Mouse (Mus musculus) neural tube, embryonic 13.5 days (tissue): Measurements from ENCODE around the gene Ppip5k2. TPM values are rescaled to one million over a fixed set of nuclear protein-coding genes. Genes with fewer than 3 reads are reported as not detected.

ENCODE experiments used
- ATAC-seq: fragments of 200-750 bp; cut with Nextera tagmentation; 2 replicates; pipeline ENCODE4 v1.8.0; 2017; ENCODE audit warnings: low read depth, mild to moderate bottlenecking, moderate TSS enrichment, moderate library complexity
- H3K27ac ChIP-seq: fragments of 300-500 bp; sonication (generic); replicated peaks from 2 replicates; pipeline ENCODE4 v1.5.1; 2015; ENCODE audit warnings: moderate library complexity, mild to moderate bottlenecking, inconsistent platforms
- H3K27me3 ChIP-seq: fragments of 300-500 bp; sonication (generic); 2 replicates; pipeline ENCODE4 v1.6.1; 2015; ENCODE audit warnings: mild to moderate bottlenecking, inconsistent platforms
- H3K36me3 ChIP-seq: fragments of 300-500 bp; sonication (generic); 2 replicates; pipeline ENCODE4 v1.6.1; 2015; ENCODE audit warnings: mild to moderate bottlenecking, inconsistent platforms
- H3K4me1 ChIP-seq: fragments of 300-500 bp; sonication (generic); replicated peaks from 2 replicates; pipeline ENCODE4 v1.6.1; 2015; ENCODE audit warnings: inconsistent platforms
- H3K4me2 ChIP-seq: fragments of 300-500 bp; sonication (generic); 2 replicates; pipeline ENCODE4 v1.6.1; 2015; ENCODE audit warnings: inconsistent platforms, mild to moderate bottlenecking, moderate library complexity
- H3K4me3 ChIP-seq: fragments of 300-500 bp; sonication (generic); 2 replicates; pipeline ENCODE4 v1.5.1; 2015; ENCODE audit warnings: mild to moderate bottlenecking, inconsistent platforms
- H3K9ac ChIP-seq: fragments of 300-500 bp; sonication (generic); 2 replicates; pipeline ENCODE4 v1.6.1; 2015; ENCODE audit warnings: moderate library complexity, mild to moderate bottlenecking, inconsistent platforms
- H3K9me3 ChIP-seq: fragments of 300-500 bp; sonication (generic); 2 replicates; pipeline ENCODE4 v1.6.1; 2016; ENCODE audit warnings: inconsistent platforms
- WGBS: fragments of 180-500 bp; shearing (Covaris S2); methylation state at CpG from one replicate; pipeline ENCODE4 v1.1.7; 2015; 5-methylcytosine and 5-hydroxymethylcytosine counted together
- polyA plus RNA-seq: library from polyadenylated mRNA; unstranded; fragments of >200 nt; fragmentation: Nextera tagmentation; extraction: Ambion mirVana; gene quantifications from 2 replicates; pipeline ENCODE4 v1.2.1, GENCODE M21; 2015

Ppip5k2 gene
- polyA plus RNA-seq, 1 experiment from 2014 or later: 57.2 TPM

DNA sequence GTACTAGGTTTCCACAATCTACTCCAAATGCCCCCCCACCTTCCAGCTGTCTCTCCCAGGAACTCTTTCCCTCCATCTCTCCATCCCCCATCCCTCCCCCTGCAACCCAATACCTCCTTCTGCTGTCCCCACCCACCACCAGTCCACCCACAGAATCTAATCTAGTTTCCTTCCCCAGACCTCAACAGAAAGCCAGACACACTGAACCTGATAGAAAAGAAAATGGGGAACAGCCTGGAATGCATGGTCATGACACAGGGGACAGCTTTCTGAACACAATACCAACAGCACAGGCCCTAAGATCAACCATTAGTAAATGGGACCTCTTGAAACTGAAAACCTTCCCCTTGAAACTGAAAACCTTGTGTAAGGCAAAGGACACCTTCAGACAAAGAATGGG is 76.4 kb downstream of the Ppip5k2 start:
- H3K9me3 ChIP-seq: no peaks in the 10 kb centered on the region
- H3K27me3 ChIP-seq: no peaks in the 10 kb centered on the region
- no peak overlapping the region for H3K4me3 ChIP-seq
- no peak overlapping the region for H3K4me2 ChIP-seq
- H3K36me3 ChIP-seq: no peaks in the 10 kb centered on the region
- no peak overlapping the region for H3K27ac ChIP-seq
- H3K9ac ChIP-seq: no peak overlapping the region
- ATAC-seq: no peak
- peaks cover under 1% of the 10 kb centered on the region; the same call in 1 of the 2 replicates for H3K4me1 ChIP-seq

DNA sequence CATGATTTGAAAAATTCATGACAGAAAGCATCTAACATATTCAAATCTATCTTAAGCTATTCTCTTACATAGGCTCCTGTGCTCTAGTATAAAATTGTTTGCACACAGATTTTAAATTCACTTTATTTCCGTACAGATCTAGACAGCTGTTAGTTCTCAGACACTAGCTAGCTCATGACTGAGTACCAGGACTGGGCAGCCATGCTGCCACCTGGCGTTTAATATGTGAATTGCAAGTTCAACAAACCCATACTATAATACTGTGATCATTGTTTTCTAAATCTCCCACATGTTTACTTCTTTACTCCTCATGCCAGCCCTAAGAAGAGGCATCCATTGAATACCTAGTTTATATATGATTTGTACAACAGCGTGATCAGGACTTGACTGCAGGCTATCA is 81.5 kb downstream of the Ppip5k2 start:
- Histone ChIP-seq H3K4me3 (no peak overlapping the region), H3K4me2 (no peak overlapping the region), H3K4me1 (no peaks in the 10 kb centered on the region), H3K9ac (no peak overlapping the region), H3K27ac (no peak overlapping the region), H3K27me3 (no peaks in the 10 kb centered on the region), H3K9me3 (no peaks in the 10 kb centered on the region), H3K36me3 (no peaks in the 10 kb centered on the region)
- ATAC-seq: no peak
- WGBS: 18% methylated on average over 3 of the region's 3 CpGs

DNA sequence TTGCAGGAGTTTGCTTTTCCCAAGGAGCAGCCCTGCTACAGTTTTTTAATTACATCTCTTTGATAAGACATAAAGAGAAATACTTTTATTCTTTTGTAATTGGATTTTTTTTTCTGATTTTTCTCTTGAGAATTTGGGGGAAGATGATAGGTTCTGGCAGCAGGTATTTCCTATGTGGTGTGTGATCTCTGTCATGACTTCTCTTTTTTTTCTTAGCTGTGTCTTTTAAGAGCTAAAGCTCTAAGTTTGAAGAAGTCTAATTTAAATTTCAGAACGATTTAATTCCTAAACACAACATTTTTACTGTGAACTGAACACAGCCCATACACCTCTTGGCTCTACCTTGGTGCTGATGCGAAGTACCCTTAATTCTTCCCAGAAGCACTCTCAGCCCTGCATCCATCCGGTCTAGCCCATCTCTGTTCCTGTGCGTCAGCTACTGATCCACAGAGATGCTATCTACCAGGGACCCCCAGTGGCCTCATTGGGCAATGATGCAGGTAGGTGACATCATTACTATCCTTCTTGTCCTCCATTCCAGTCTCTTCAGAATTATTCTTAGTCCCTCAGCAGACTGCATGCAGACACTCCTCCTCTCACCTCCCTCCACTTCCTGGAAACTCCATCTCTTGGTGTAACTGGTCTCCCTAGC is 93.6 kb downstream of the Ppip5k2 start:
- WGBS: 84% methylated on average over 4 of the region's 4 CpGs
- Histone ChIP-seq H3K4me1 (no peaks in the 10 kb centered on the region), H3K27me3 (no peaks in the 10 kb centered on the region), H3K4me3 (no peak overlapping the region), H3K9ac (no peak overlapping the region), H3K36me3 (no peaks in the 10 kb centered on the region), H3K4me2 (no peak overlapping the region), H3K27ac (no peak overlapping the region), H3K9me3 (no peaks in the 10 kb centered on the region)
- ATAC-seq: no peak

DNA sequence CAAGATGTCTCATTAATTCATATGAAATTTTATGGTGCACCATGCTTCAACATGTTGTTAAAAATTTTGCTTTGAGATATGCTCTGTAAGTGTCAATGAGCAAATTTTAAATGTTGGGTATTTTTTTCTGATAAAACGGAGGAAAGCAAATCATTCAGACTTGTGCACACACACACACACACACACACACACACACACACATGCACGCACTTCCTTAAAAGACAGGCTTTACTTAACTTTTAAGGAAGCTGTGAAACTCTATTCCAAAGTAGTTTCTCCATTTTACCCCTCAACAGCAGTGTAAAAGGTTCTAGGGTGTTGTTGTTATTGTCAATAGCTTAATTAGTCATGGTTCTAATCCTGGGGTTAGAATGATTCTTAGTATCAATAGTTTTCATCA is 94.1 kb downstream of the Ppip5k2 start:
- Histone ChIP-seq H3K9ac (no peak overlapping the region), H3K36me3 (no peaks in the 10 kb centered on the region), H3K4me2 (no peak overlapping the region), H3K4me3 (no peak overlapping the region), H3K9me3 (no peaks in the 10 kb centered on the region), H3K27ac (no peak overlapping the region), H3K4me1 (no peaks in the 10 kb centered on the region), H3K27me3 (no peaks in the 10 kb centered on the region)
- no peak for ATAC-seq
- WGBS: 41% methylated on average over 2 of the region's 2 CpGs

DNA sequence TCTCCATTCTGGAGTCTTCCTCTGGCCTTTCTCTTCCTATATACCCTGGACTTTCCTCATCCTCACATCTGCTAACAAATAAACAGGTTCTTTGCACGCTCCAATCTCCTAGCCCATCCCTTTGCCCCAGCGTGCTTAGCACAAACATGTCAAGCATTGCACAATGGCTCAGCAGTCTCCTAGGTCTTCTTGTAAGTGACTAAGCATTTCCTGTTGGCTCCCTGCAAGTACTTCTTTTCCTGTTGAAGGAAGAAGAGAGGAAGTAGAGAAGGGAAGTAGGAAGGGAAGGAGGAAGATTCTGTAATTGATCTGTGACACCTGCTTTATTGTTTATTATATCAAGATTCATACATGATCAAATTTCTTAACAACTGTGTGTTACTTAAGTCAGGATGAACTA is 97.4 kb downstream of the Ppip5k2 start:
- no peaks in the 10 kb centered on the region for H3K27me3 ChIP-seq
- no peak overlapping the region for H3K27ac ChIP-seq
- H3K9ac ChIP-seq: no peak overlapping the region
- ATAC-seq: no peak
- H3K4me1 ChIP-seq: no peaks in the 10 kb centered on the region
- H3K4me3 ChIP-seq: no peak overlapping the region
- 88% methylated on average over 2 of the region's 2 CpGs for WGBS
- H3K9me3 ChIP-seq: no peaks in the 10 kb centered on the region
- no peaks in the 10 kb centered on the region for H3K36me3 ChIP-seq
- no peak overlapping the region for H3K4me2 ChIP-seq

DNA sequence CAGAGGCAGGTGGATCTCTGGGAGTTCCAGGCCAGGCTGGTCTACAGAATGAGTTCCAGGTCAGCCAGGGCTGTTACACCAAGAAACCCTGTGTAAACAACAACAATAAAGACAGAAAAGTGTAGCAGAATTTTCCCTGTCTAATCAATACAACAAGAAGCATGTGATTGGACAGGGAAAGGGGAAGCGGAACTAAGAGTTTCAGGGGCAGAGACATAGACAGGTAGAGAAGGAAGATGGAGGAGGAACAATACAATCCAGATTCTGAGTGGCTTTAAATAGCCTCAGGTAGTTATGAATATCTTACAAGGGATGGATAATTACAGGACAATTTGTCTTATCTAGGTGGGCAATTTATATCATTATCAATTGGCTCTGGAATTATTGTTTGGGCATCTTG is 102.9 kb downstream of the Ppip5k2 start:
- H3K9ac ChIP-seq: no peak overlapping the region
- H3K27me3 ChIP-seq: no peaks in the 10 kb centered on the region
- H3K4me2 ChIP-seq: no peak overlapping the region
- no peak overlapping the region for H3K4me3 ChIP-seq
- no peaks in the 10 kb centered on the region for H3K36me3 ChIP-seq
- H3K27ac ChIP-seq: no peak overlapping the region
- WGBS: 96% methylated on average over 1 of the region's 1 CpGs
- ATAC-seq: no peak
- H3K9me3 ChIP-seq: no peaks in the 10 kb centered on the region
- H3K4me1 ChIP-seq: peaks cover 4% of the 10 kb centered on the region

DNA sequence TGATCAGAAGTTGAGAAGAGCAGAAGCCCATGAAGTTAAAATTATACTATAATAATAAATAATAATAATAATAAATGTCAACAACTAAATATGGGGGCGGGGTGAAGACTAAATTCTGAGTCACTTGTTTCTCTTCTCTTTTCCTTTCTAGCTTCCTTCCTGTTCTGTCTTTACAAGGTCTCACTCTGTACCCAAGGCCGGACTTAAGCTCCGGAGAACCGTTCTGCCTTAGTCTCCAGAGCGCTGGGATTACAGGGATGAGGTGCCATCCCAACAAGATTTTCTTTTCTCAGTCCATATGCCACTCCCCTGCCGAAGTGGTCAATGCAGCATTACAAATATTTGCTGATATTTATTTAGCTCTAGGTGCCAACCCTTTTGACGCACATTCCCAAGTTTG is 107.9 kb downstream of the Ppip5k2 start:
- 20% methylated on average over 7 of the region's 7 CpGs for WGBS
- Histone ChIP-seq H3K27me3 (no peaks in the 10 kb centered on the region), H3K27ac (peak overlapping the region; percentile 99), H3K4me2 (peak overlapping the region; percentile 69), H3K4me1 (peaks cover 35% of the 10 kb centered on the region), H3K9me3 (no peaks in the 10 kb centered on the region), H3K36me3 (no peaks in the 10 kb centered on the region), H3K9ac (peak overlapping the region; percentile 92), H3K4me3 (peak overlapping the region; percentile 86)
- ATAC-seq: no peak

DNA sequence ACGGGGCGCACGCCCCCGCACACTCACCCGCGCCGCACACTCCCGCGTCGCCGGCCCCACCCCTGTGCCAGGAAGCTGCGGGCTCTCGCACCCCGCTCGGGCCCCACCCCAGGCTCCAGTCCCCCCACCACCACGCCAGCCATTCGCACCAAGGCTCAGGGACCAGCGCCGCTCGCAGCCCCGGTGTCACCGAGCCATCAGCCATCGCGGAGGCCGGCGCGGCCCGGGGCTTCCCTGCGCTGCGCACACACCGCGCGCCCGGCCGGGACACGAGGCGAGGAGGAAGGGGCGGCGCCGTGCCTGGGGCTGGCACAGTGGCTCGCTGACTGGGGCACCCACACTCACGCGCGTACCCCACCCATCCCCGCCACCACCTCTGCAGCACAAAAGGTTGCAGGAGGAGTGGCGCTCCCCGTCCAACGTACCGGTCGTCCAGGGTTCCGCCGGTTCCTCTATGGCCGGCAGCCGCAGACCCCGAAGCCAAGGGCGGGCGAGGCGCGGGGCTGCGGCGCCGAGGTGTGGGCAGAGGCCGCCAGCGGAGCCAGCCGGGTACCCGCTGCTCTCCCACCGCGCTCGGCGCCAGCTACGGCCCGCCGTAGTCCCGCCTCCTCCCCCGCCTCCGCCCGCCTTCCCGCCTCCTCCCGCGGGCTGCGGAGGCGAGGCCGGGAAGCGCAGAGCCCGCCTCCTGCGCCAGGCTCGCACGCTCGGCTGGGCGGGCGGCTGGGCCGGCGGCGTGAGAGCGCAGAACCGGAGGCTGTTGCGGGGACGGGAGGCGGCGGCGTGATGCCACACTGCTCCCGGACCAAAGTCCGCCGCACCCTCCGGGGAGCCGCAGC is 108.6 kb downstream of the Ppip5k2 start, which contains the start of gene D1Ertd622e:
TSS of gene D1Ertd622e (minus strand) at position 669 of the 836 bp plus-strand sequence.
- no peaks in the 10 kb centered on the region for H3K27me3 ChIP-seq
- under 1% methylated on average over 88 of the region's 106 CpGs for WGBS
- peak within 1 kb of the TSS; percentile 99 for H3K27ac ChIP-seq
- no peaks in the 10 kb centered on the region for H3K36me3 ChIP-seq
- peak within 1 kb of the TSS; percentile 86 for H3K4me3 ChIP-seq
- peak within 1 kb of the TSS; percentile 92 for H3K9ac ChIP-seq
- ATAC-seq: peak; percentile 96
- H3K9me3 ChIP-seq: no peaks in the 10 kb centered on the region
- peak within 1 kb of the TSS; percentile 69 for H3K4me2 ChIP-seq
- H3K4me1 ChIP-seq: peaks cover 42% of the 10 kb centered on the region

DNA sequence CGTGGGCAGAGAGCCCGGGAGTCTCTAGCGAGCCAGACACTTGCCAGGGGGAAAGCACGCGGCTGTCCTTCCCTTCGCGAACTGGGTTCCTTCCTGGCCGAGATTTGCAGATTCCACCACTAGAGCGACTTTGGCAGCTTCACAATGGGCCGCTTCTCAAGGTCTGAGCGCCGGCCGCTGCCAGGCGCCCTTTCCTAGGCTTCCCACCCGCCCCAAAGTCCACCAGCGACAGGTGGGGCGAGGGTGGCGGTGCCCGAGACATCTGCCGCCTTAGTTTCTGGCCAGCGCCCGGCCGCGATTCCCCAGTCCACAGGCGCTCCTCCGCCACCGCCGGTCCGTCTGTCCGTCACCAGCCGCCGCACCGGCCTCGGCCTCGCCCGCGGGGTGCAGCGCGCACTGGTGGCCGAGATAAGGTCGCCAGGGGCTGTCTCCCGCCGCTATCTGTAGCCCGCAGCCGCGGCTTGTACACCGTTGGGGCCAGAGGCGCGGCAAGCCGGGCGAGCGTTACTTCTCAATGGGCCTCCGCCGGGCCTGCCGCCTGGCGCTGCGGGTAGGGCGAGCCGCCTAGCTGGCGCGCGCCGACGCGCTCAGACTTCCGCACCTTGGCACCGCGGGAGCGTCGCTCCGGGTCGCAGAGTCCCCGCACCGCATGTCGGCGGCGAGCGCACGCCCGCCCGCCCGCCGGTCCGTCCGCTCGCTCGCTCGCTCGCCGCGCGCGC is 109.4 kb downstream of the Ppip5k2 start:
- peak overlapping the region; percentile 69 for H3K4me2 ChIP-seq
- no peaks in the 10 kb centered on the region for H3K9me3 ChIP-seq
- H3K27me3 ChIP-seq: no peaks in the 10 kb centered on the region
- peak overlapping the region; percentile 99 for H3K27ac ChIP-seq
- H3K4me3 ChIP-seq: peak overlapping the region; percentile 86
- no peaks in the 10 kb centered on the region for H3K36me3 ChIP-seq
- H3K4me1 ChIP-seq: peaks cover 48% of the 10 kb centered on the region
- ATAC-seq: peak; percentile 17
- peak overlapping the region; percentile 92 for H3K9ac ChIP-seq
- WGBS: under 1% methylated on average over 78 of the region's 93 CpGs

DNA sequence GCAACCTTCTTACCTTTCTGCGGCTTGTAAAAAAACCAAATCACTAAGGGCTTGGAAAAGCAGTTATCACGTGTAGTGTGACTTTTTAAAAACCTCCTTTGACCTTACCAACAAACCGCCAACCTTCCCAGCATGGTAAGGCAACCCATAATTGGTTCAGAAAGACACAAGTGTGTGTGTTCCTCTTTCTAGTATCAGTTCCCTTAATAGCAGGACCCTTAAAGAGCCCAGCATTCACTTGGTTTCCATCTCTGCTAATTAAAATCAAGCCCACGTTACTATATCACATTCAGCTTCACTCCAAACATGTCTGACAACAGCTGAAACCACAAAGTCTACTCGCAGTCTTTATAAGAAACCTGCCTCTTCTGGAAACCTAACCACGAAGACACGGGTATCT is 110.8 kb downstream of the Ppip5k2 start:
- no peak for ATAC-seq
- Histone ChIP-seq H3K9me3 (no peaks in the 10 kb centered on the region), H3K9ac (peak overlapping the region; percentile 92), H3K36me3 (no peaks in the 10 kb centered on the region), H3K4me2 (peak overlapping the region; percentile 69), H3K4me1 (peaks cover 63% of the 10 kb centered on the region), H3K27me3 (no peaks in the 10 kb centered on the region), H3K4me3 (peak overlapping the region; percentile 86), H3K27ac (no peak overlapping the region)
- WGBS: 55% methylated on average over 7 of the region's 7 CpGs

DNA sequence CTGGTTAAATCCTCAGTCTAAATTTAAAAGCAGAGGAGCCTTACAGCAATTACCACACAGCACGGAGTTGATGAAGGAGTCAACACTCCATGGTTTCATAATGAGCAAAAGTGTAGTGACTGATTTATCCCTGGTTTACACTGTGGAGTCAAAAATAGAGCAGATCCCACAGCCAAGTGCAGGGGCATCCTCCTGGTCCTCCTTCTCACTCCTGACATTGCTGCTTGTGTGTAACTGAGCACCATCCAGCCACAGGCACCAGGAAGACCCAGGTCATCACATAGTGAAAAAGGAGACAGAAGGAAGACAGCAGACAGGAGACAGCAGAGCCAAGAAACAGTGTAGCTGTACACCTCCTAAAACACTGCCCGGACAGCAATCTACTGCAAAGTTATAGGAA is 112.4 kb downstream of the Ppip5k2 start:
- H3K4me1 ChIP-seq: peaks cover 74% of the 10 kb centered on the region
- H3K4me3 ChIP-seq: no peak overlapping the region
- peak overlapping the region; percentile 31; the same call in 1 of the 2 replicates for H3K9ac ChIP-seq
- H3K4me2 ChIP-seq: peak overlapping the region; percentile 9; the same call in 1 of the 2 replicates
- H3K36me3 ChIP-seq: no peaks in the 10 kb centered on the region
- no peak for ATAC-seq
- no peaks in the 10 kb centered on the region for H3K9me3 ChIP-seq
- H3K27me3 ChIP-seq: no peaks in the 10 kb centered on the region
- H3K27ac ChIP-seq: no peak overlapping the region
- 76% methylated on average over 2 of the region's 2 CpGs for whole genome bisulfite sequencing

DNA sequence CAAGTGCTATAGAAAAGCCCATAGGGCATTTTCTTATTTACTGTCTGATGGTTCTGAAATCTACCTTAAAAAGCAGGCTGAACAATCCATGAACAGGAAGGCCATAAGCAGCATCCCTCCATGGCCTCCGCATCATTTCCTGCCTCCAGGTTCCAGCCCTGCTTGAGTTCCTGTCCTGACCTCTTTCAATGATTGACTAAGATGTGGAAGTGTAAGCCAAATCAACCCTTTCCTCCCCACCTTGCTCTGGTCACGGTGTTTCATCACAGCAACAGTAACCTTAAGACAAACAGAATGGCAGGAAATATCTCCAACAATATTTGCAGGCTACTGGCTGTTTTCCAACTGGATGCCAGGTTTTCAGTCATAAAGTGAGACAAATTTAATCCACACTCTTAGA is 113.0 kb downstream of the Ppip5k2 start:
- H3K9me3 ChIP-seq: no peaks in the 10 kb centered on the region
- H3K27ac ChIP-seq: no peak overlapping the region
- ATAC-seq: no peak
- no peak overlapping the region for H3K9ac ChIP-seq
- H3K4me1 ChIP-seq: peaks cover 71% of the 10 kb centered on the region
- no peak overlapping the region for H3K4me2 ChIP-seq
- WGBS: 73% methylated on average over 2 of the region's 2 CpGs
- H3K4me3 ChIP-seq: no peak overlapping the region
- no peaks in the 10 kb centered on the region for H3K27me3 ChIP-seq
- no peaks in the 10 kb centered on the region for H3K36me3 ChIP-seq
